Mouse (Mus musculus): ENCODE results near the gene Gm20696.

Gene Gm20696

GRCm38 (mm10) chr6:99375865-99376264, 290.7 kb downstream of the Gm20696 start:
- ATAC-seq (ENCODE audit: insufficient number of reproducible peaks, low FRiP score, low TSS enrichment) = no peak

GRCm38 (mm10) chr6:99375376-99375775, 291.2 kb downstream of the Gm20696 start:
- no peak for ATAC-seq (ENCODE audit: insufficient number of reproducible peaks, low FRiP score, low TSS enrichment)

GRCm38 (mm10) chr6:99374448-99375271, 291.9 kb downstream of the Gm20696 start:
- ATAC-seq (ENCODE audit: insufficient number of reproducible peaks, low FRiP score, low TSS enrichment) = no peak

GRCm38 (mm10) chr6:99372427-99372826, 294.2 kb downstream of the Gm20696 start:
- ATAC-seq (ENCODE audit: insufficient number of reproducible peaks, low FRiP score, low TSS enrichment) = no peak

- ATAC-seq (ENCODE audit: insufficient number of reproducible peaks, low FRiP score, low TSS enrichment) = no peak
These were observed 294.6 kb downstream of the Gm20696 start for GRCm38 (mm10) chr6:99372016-99372415.

- no peak for ATAC-seq (ENCODE audit: insufficient number of reproducible peaks, low FRiP score, low TSS enrichment)
These were observed 296.7 kb downstream of the Gm20696 start for GRCm38 (mm10) chr6:99369931-99370330.

GRCm38 (mm10) chr6:99369156-99369555, 297.4 kb downstream of the Gm20696 start:
- no peak for ATAC-seq (ENCODE audit: insufficient number of reproducible peaks, low FRiP score, low TSS enrichment)

- ATAC-seq (ENCODE audit: insufficient number of reproducible peaks, low FRiP score, low TSS enrichment) = no peak
These were observed 298.4 kb downstream of the Gm20696 start for GRCm38 (mm10) chr6:99368118-99368753.

- ATAC-seq (ENCODE audit: insufficient number of reproducible peaks, low FRiP score, low TSS enrichment) = no peak
These were observed 302.1 kb downstream of the Gm20696 start for GRCm38 (mm10) chr6:99364545-99364944.

- ATAC-seq (ENCODE audit: insufficient number of reproducible peaks, low FRiP score, low TSS enrichment) = no peak
These were observed 306.0 kb downstream of the Gm20696 start for GRCm38 (mm10) chr6:99360581-99360980.

GRCm38 (mm10) chr6:99359765-99360499, 306.7 kb downstream of the Gm20696 start:
- no peak for ATAC-seq (ENCODE audit: insufficient number of reproducible peaks, low FRiP score, low TSS enrichment)

GRCm38 (mm10) chr6:99359036-99359698, 307.4 kb downstream of the Gm20696 start:
- ATAC-seq (ENCODE audit: insufficient number of reproducible peaks, low FRiP score, low TSS enrichment) = no peak

GRCm38 (mm10) chr6:99357931-99358330, 308.7 kb downstream of the Gm20696 start:
- no peak for ATAC-seq (ENCODE audit: insufficient number of reproducible peaks, low FRiP score, low TSS enrichment)

GRCm38 (mm10) chr6:99354338-99354737, 312.3 kb downstream of the Gm20696 start:
- no peak for ATAC-seq (ENCODE audit: insufficient number of reproducible peaks, low FRiP score, low TSS enrichment)

GRCm38 (mm10) chr6:99353441-99353840, 313.2 kb downstream of the Gm20696 start:
- ATAC-seq (ENCODE audit: insufficient number of reproducible peaks, low FRiP score, low TSS enrichment) = no peak

GRCm38 (mm10) chr6:99350566-99350965, 316.0 kb downstream of the Gm20696 start:
- no peak for ATAC-seq (ENCODE audit: insufficient number of reproducible peaks, low FRiP score, low TSS enrichment)

- ATAC-seq (ENCODE audit: insufficient number of reproducible peaks, low FRiP score, low TSS enrichment) = no peak
These were observed 316.4 kb downstream of the Gm20696 start for GRCm38 (mm10) chr6:99350156-99350555.

GRCm38 (mm10) chr6:99347836-99348235, 318.8 kb downstream of the Gm20696 start:
- ATAC-seq (ENCODE audit: insufficient number of reproducible peaks, low FRiP score, low TSS enrichment) = no peak

GRCm38 (mm10) chr6:99344966-99345365, 321.6 kb downstream of the Gm20696 start:
- no peak for ATAC-seq (ENCODE audit: insufficient number of reproducible peaks, low FRiP score, low TSS enrichment)

GRCm38 (mm10) chr6:99344357-99344756, 322.2 kb downstream of the Gm20696 start:
- ATAC-seq (ENCODE audit: insufficient number of reproducible peaks, low FRiP score, low TSS enrichment) = no peak

- ATAC-seq (ENCODE audit: insufficient number of reproducible peaks, low FRiP score, low TSS enrichment) = no peak
These were observed 322.8 kb downstream of the Gm20696 start for GRCm38 (mm10) chr6:99343815-99344214.
